Mouse (Mus musculus) right cerebral cortex, postnatal 14 days (tissue): ENCODE data around the gene Sipa1l2.
"Not testable (repeated sequence)": the region's sequence is repeated elsewhere in the genome, so short reads cannot be mapped to it uniquely, and the experiment has no call there.

ENCODE experiments used
- DNase-seq: peaks from one replicate; pipeline ENCODE4 v3.0.0; 2022

Gene Sipa1l2

GRCm38 (mm10) chr8:125533709-125534108, 35.9 kb downstream of the Sipa1l2 start:
- DNase-seq: no peak

DNA sequence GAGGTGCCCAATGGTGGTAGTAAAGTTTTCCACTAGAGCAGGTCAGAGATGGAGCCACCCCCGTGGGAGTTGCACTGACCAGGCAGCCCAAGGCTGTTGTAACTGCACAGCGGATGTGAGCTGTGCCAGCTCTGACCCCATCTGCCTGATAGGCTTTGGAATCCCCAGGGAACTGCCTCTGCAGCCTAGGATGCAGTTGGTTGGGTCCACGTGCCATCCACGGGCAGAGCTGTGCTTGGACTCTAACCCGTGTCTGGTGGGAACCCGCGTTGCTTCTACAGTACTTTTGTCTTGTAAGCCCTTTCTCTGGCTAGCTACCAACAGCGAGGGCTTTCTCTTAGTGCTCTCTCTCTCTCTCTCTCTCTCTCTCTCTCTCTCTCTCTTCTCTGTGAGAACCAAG, 36.7 kb downstream of the Sipa1l2 start:
- no peak for DNase-seq

DNA sequence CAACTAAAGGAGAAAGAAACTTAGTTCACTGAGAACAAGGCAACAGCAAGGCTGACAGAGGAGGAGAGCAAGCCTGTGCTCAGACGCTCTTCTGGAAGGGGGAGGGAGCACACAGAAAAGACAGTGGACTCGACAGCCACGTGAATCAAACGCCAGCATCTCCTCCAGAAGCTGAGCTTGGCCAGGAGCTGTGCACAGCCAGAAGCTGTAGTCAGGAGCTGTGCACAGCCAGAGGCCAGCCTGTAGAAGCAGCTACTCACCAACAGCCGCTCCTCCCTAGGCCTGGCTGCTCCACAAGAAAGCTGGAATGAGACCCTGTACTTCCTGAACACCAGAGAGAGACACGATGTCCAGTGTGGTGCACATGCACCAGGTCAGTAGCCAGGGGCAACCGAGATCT, 37.4 kb downstream of the Sipa1l2 start:
- no peak for DNase-seq

- no peak for DNase-seq
These were observed 38.0 kb downstream of the Sipa1l2 start for GRCm38 (mm10) chr8:125531640-125532039.

GRCm38 (mm10) chr8:125531088-125531438, 38.5 kb downstream of the Sipa1l2 start:
- no peak for DNase-seq

DNA sequence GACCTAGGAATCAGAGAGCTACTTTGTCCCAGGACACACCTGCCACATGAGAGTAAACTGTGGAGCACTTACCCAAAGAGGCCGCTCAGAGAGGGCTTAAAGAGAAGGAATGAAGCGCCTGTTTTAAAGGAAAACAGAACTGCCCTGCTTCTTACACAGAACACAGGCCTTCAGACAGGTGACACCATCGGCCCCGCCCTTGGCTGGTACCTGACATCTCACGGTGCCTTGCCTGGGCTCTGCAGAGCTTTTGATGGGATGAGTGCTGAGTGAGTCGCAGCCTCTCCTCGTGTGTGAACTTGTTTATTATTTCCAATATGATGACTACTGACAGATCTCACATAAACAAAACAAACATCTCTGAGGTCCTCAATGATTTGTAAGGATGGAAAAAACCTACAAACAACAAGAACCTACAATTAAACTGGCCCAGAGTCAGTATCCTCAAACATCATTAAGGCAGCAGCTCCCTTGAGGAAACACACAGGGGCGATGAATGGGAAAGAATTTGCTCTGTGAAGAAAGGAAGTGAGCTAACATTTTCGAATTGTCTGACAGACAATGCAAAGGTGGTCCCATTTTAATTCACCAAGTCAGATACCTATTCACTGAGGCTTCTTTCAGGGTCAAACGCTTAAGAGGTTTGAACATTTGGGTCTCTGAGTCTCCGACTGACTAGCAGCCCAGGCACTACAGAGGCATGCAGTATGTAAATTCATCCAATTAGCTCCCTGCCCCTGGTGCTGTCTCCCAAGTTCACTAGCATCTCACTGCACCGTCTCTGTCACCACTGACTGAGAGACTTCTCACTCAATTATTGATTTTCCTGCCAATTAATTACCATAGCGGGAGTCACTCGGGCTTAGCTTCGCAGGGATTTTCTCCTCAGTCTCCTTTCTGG, 39.2 kb downstream of the Sipa1l2 start:
- no peak for DNase-seq

DNA sequence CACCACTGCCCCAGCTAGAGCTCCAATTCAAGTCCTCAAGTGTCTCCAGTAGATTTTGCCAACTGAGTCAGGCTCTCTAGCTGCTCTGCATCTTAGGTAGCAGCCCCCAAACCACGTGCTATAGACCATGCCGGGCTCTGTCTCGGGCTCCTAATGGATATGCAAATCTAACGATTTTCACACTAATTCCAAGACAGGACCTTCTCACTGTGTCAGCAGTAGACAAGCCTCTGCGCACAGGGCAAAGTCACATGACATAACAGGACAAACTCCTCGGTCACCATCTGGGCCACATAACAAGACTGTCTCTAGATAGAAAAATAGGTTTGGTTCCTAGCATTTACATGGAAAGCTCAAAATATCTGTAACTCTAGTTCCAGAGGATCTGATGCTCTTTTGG, 40.6 kb downstream of the Sipa1l2 start:
- no peak for DNase-seq

- DNase-seq: no peak
These were observed 41.7 kb downstream of the Sipa1l2 start for GRCm38 (mm10) chr8:125527941-125528340.

DNA sequence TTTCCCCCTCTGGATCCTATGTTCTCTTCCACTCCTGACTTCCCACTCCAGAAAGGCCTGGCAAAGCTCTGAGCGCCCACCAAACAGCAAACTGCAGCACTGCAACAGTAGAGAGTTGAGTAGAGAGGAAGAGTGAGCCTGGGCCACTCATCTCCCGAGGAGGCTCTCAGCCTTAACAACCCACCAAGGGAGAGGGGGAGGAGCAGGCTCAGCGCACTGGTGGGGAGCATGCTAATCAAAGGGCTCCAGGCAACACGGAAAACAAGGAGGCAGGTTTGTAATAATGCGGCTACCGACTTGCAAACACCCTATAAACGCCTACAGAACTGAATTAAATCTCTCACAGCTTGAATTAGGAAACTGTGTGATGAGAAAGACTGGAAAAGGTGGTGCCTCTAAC, 42.6 kb downstream of the Sipa1l2 start:
- no peak for DNase-seq

- no peak for DNase-seq
These were observed 43.0 kb downstream of the Sipa1l2 start for GRCm38 (mm10) chr8:125526582-125526981.

DNA sequence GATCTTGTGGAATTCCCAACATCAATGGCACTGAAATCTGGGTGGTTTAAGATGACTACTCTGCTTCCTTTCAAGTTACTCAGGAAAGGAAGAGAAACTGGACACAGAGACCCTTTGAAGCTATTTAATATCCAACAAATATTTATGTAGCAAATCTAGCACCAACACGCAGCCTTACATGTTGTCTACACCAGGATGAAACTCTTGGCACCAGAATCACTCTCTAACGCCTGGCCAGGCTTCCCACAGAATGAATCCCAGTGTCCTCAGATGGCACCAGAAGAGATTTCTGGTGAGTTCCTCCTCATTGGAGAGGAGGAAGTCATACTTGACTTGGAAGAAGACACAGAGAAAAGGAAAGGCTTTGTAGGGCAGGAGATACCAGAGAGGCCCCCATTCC, 45.1 kb downstream of the Sipa1l2 start:
- no peak for DNase-seq

GRCm38 (mm10) chr8:125523213-125523612, 46.4 kb downstream of the Sipa1l2 start:
- no peak for DNase-seq

DNA sequence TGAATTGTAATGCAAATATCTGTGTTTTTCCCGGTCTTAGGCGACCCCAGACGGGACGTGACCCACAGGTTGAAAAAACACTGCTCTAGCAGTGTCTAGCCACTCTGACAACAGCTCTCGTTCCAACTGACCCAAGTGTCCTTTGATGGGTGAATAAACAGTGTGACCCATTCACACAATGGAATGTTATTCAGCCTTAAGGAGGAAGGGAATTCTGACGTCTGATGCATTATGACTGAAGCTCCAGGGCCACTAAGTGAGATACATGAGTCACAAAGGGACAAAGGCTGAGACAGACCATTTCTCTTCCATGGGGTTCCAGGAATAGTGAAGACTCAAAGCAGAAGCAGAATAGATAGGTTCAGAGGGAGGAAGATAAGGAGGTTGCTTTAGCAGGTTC, 47.5 kb downstream of the Sipa1l2 start:
- no peak for DNase-seq

DNA sequence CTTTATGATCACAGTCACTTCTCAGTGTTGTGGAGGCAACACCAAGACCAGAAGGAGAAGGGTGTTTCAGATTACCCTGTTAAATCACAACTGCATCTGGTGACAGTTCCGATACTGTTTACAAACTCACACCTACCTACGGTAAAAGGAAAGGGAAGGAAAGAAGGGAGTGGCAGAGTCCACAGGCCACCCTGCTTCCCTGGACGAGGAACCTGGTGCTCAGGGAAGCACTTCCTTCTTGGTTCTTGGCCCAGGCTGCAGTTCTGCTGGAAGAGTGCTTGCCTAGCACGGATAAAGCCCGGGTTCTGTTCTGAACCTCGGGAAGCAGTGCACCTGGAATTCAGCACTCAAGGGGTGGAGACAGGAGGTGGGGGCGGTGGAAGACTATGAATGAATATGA, 48.5 kb downstream of the Sipa1l2 start:
- no peak for DNase-seq

- not testable (repeated sequence) for DNase-seq
These were observed 49.3 kb downstream of the Sipa1l2 start for GRCm38 (mm10) chr8:125520308-125520707.

GRCm38 (mm10) chr8:125518951-125519350, 50.7 kb downstream of the Sipa1l2 start:
- no peak for DNase-seq

GRCm38 (mm10) chr8:125518301-125518700, 51.3 kb downstream of the Sipa1l2 start:
- no peak for DNase-seq

- DNase-seq: no peak
These were observed 52.2 kb downstream of the Sipa1l2 start for GRCm38 (mm10) chr8:125517397-125517796.

GRCm38 (mm10) chr8:125516115-125516905, 53.3 kb downstream of the Sipa1l2 start:
- DNase-seq: no peak

DNA sequence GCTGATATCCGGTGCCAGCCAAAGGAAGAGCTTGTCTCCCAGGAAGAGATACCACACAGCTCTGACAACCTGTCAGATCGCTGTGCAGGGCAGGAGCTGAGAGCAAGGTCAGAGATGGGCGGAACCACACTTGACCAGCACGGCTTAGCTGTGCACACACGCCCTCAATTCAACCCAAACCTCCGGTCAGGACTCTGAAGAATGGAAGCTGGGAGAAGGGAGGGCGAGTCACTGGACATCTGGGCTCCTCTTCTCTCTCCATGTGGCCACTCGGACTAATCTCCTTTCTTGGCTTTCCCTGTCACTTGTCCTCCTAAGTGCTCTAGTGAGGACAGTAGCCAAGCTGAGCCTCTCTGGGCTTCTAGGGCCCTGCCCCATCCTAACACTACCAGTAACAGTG, 53.9 kb downstream of the Sipa1l2 start:
- DNase-seq: no peak

- DNase-seq: no peak
These were observed 55.7 kb downstream of the Sipa1l2 start for GRCm38 (mm10) chr8:125513935-125514334.

GRCm38 (mm10) chr8:125513242-125513866, 56.3 kb downstream of the Sipa1l2 start:
- DNase-seq: no peak

DNA sequence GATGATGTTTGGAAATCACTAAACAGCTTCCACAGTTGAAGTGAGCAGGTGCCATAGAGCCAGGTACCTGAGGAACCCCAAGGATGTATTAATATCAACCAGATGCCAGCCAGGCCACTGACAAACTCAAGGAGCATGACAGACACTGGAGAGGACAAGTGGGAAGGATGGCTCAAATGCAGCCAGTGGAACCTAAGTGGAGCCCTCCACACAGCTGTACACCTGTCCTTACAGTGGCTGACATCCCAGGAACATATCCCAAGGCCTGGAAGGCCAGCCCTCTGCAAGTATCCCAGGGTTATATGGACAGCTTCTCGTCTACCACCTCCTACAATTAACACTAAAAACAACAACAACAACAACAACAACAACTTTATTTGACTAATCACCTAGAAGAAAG, 57.0 kb downstream of the Sipa1l2 start:
- DNase-seq: no peak
